Mouse (Mus musculus) midbrain, embryonic 10.5 days (tissue): ENCODE results near the gene Dgcr6. TPM values are rescaled to one million over a fixed set of nuclear protein-coding genes. Genes with fewer than 3 reads are reported as not detected.
"Not testable (repeated sequence)": the region's sequence is repeated elsewhere in the genome, so short reads cannot be mapped to it uniquely, and the experiment has no call there.

ENCODE experiments used
- DNase-seq: peaks from one replicate; pipeline ENCODE4 v3.0.0-alpha.2; 2017; ENCODE audit warnings: low spot score
- H3K27ac ChIP-seq: fragments of 300-500 bp; sonication (generic); replicated peaks from 2 replicates; pipeline ENCODE4 v1.5.1; 2016; ENCODE audit warnings: mild to moderate bottlenecking
- H3K27me3 ChIP-seq: fragments of 300-500 bp; sonication (generic); 2 replicates; pipeline ENCODE4 v1.6.1; 2016; ENCODE audit warnings: low read depth, mild to moderate bottlenecking; ENCODE audit not compliant: poor library complexity, severe bottlenecking
- H3K36me3 ChIP-seq: fragments of 300-500 bp; sonication (generic); 2 replicates; pipeline ENCODE4 v1.6.1; 2016; ENCODE audit warnings: mild to moderate bottlenecking, moderate library complexity
- H3K4me1 ChIP-seq: fragments of 300-500 bp; sonication (generic); 2 replicates; pipeline ENCODE4 v1.6.1; 2016
- H3K4me3 ChIP-seq: fragments of 300-500 bp; sonication (generic); 2 replicates; pipeline ENCODE4 v1.5.1; 2016; ENCODE audit warnings: mild to moderate bottlenecking, moderate library complexity
- H3K9me3 ChIP-seq: fragments of 300-500 bp; sonication (generic); replicated peaks from 2 replicates; pipeline ENCODE4 v1.6.1; 2016; ENCODE audit warnings: mild to moderate bottlenecking
- WGBS: fragments of 180-500 bp; shearing (Covaris S2); methylation state at CpG from one replicate; pipeline ENCODE4 v1.1.7; 2016; 5-methylcytosine and 5-hydroxymethylcytosine counted together
- polyA plus RNA-seq: library from polyadenylated mRNA; unstranded; fragments of >200 nt; fragmentation: Nextera tagmentation; extraction: Ambion mirVana; gene quantifications from 2 replicates; pipeline ENCODE4 v1.2.1, GENCODE M21; 2016

The Dgcr6 gene
- polyA plus RNA-seq = 158 and 162 TPM in 2 replicates

DNA sequence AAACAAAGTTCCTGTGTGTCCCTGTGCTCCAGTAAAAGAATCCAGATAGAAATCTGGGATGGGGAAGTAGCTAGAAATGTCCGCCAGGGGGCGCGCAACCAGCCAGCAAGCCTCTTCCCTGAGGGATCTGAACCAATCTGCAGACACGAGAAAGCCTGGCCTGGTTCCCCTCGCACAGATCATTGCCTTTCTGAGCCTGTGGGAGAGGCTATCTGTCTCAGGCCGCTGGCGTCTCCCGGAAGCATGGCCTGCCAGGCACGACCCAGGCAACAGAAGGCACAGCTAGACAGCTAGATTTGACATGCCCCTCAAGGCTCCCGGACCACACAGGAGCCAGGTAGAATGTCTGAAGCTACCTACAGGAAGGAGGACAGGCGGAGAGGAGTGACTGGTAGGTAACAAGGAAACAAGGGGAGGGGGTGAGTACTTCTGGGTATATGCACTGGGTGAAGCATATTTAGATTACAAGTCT is at the start of gene Dgcr6:
Gene Dgcr6, plus strand, starts transcription at position 130 of the 472 bp plus-strand sequence.
- 16% methylated on average over 11 of the region's 11 CpGs for WGBS
- 0 out of 2 replicates have a peak, but pooled peaks cover 4% of the 10 kb centered on the region for H3K27me3 ChIP-seq
- H3K4me1 ChIP-seq = peaks cover 3% of the 10 kb centered on the region; the same call in 1 of the 2 replicates
- no peaks in the 10 kb centered on the region for H3K36me3 ChIP-seq
- H3K9me3 ChIP-seq = no peaks in the 10 kb centered on the region
- peak; percentile 86 for DNase-seq
- no peak within 1 kb of the TSS for H3K4me3 ChIP-seq
- H3K27ac ChIP-seq = peak within 1 kb of the TSS; percentile 52; the same call in 1 of the 2 replicates

DNA sequence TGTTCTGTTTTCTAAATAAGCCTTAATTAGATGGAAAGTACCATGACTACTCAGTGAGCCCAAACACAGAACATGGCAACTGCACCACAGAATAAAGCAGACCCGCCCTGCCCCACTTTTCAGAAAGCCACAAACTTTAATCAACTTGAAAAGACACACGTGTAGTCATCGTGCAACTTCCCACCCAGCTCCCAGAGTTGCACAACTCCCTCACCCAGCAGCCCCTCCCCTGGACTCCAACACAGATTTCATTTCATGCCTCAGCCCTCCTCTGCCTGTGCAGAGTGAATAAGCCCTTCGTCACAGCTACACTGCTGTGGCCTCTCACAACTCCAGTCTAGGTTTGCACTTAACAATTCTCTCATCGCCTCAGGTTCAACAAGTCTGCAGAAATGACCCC is 48.1 kb upstream of the Dgcr6 start:
- peaks cover 3% of the 10 kb centered on the region; the same call in 1 of the 2 replicates for H3K4me1 ChIP-seq
- H3K9me3 ChIP-seq = no peaks in the 10 kb centered on the region
- DNase-seq = no peak
- 79% methylated on average over 5 of the region's 5 CpGs for WGBS
- H3K27me3 ChIP-seq = no peaks in the 10 kb centered on the region
- H3K27ac ChIP-seq = no peak overlapping the region
- H3K36me3 ChIP-seq = no peaks in the 10 kb centered on the region
- no peak overlapping the region for H3K4me3 ChIP-seq

DNA sequence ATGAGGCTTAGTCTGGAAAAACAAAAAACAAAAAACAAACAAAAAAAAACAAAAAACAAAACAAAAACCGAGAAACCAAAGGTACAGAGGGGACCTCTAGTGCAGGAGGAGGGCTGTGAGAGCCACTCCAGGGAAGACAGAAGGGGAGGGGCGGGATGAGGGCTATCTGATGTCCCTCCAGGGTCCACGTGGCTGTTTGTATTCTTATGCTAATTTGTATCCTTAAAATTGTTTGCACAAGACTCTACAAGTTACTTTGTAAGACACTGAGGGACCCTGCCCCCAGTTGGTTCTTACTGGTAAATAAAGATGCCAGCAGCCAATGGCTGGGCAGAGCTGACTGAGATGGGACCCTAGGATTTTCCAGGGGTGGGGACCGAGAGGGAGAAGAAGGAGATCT is 45.6 kb upstream of the Dgcr6 start:
- Histone ChIP-seq H3K4me1 (peaks cover 3% of the 10 kb centered on the region; the same call in 1 of the 2 replicates), H3K27me3 (no peaks in the 10 kb centered on the region), H3K9me3 (no peaks in the 10 kb centered on the region), H3K27ac (no peak overlapping the region), H3K4me3 (no peak overlapping the region), H3K36me3 (no peaks in the 10 kb centered on the region)
- no peak for DNase-seq
- WGBS = 46% methylated on average over 4 of the region's 4 CpGs

DNA sequence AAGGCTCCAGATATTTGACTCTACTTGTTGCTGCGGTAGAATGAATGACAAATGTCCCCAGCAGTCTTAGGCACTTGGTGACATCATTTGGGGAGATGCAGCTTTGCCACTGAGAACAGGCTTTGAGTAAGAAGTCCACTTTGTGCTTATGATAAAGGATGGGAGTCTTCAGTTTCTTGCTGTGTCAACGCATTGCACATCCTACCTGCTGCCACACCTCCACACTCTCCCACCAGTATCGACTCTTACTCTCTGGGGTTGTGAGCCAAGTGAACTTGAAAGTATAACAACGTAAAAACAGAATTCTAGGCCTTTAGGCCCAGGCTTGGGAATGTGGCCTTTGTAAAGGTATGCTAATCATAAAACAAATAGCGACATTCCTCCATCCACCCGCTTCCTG is 41.6 kb upstream of the Dgcr6 start:
- peaks cover 2% of the 10 kb centered on the region; the same call in 1 of the 2 replicates for H3K9me3 ChIP-seq
- no peak overlapping the region for H3K27ac ChIP-seq
- H3K4me3 ChIP-seq = no peak overlapping the region
- 73% methylated on average over 6 of the region's 6 CpGs for WGBS
- H3K27me3 ChIP-seq = no peaks in the 10 kb centered on the region
- no peaks in the 10 kb centered on the region for H3K36me3 ChIP-seq
- H3K4me1 ChIP-seq = peaks cover 3% of the 10 kb centered on the region; the same call in 1 of the 2 replicates
- no peak for DNase-seq

DNA sequence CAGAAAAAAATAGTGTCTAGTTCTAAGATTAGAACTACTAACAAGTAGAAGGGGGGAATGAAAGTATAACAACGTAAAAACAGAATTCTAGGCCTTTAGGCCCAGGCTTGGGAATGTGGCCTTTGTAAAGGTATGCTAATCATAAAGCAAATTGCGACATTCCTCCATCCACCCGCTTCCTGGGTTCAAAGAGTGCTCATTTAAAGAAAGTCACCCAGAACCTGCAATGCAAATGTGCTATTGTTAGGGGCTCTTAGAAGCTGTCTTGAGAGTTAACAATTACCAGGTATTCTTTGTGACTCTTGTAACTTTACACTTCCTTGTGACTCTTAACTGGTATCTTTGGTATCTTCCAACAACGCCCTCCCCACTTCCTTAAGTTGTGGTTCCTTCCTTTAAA is 36.2 kb upstream of the Dgcr6 start:
- not testable (repeated sequence) for H3K36me3 ChIP-seq, H3K27ac ChIP-seq, H3K4me1 ChIP-seq, H3K9me3 ChIP-seq, DNase-seq, H3K4me3 ChIP-seq, H3K27me3 ChIP-seq
- 72% methylated on average over 4 of the region's 4 CpGs for WGBS

DNA sequence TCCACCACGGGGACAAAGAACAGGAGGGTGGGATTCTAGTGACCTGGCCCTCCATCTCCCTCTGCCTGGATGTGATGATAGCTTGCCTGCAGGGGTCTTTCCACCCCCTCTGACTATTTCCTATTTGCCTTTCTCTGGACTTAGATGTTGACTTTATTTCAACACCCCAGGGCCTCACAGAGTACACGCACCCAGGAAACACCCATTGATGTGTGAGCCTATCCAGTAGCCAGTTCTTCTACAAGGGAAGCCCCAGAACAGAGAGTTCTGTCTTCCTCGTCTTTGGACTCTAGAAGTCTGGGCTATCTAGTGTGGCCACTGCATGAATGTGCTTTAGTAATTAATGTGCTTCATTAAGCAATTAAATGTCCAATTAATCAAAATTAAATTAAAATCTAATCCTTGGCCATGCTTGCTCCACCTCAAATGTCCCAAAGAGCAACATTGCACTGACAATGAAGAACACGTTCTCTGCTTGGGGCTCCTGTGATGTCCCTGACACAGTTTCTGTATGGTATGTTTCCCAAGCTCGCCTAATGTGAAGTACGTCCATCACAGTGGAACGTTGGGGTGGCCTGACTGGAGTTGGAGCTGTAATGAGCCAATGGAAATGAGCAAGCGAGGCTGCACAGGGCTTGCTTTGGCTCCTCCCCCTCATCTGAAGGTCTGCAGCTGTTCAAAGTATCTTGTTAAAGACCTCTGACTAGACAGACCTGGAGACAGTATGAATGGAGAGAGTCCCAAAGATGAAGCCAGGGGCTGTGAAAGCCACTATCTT is 29.7 kb upstream of the Dgcr6 start:
- H3K4me3 ChIP-seq = no peak overlapping the region

DNA sequence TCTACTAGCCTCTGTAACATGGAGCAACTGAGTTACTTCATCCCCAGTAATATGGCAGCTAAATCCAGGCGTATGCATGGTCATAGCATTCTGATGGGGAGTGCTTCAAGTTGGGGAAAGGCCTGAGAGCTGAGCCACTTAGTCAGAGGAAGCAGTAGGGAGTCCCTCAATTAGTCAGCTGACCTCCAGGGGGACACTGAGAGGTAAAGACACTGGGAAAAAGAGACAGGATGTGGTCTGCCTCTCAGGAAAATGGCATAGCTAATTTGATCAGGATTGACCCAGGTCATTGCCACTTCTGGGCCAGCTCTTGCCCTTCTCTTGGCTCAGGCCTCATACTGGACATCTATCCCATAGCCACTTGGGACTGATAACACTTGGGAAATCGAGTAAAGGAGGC is 25.3 kb upstream of the Dgcr6 start:
- H3K27me3 ChIP-seq = no peaks in the 10 kb centered on the region
- no peaks in the 10 kb centered on the region for H3K9me3 ChIP-seq
- no peak overlapping the region for H3K4me3 ChIP-seq
- no peaks in the 10 kb centered on the region for H3K4me1 ChIP-seq
- 73% methylated on average over 2 of the region's 2 CpGs for WGBS
- no peak for DNase-seq
- no peaks in the 10 kb centered on the region for H3K36me3 ChIP-seq
- H3K27ac ChIP-seq = no peak overlapping the region

More for the DNA sequence above, 29.7 kb upstream of the Dgcr6 start:
- Histone ChIP-seq H3K9me3 (no peaks in the 10 kb centered on the region), H3K27ac (no peak overlapping the region), H3K27me3 (no peaks in the 10 kb centered on the region), H3K36me3 (no peaks in the 10 kb centered on the region), H3K4me1 (no peaks in the 10 kb centered on the region)
- no peak for DNase-seq
- WGBS = 83% methylated on average over 8 of the region's 8 CpGs

DNA sequence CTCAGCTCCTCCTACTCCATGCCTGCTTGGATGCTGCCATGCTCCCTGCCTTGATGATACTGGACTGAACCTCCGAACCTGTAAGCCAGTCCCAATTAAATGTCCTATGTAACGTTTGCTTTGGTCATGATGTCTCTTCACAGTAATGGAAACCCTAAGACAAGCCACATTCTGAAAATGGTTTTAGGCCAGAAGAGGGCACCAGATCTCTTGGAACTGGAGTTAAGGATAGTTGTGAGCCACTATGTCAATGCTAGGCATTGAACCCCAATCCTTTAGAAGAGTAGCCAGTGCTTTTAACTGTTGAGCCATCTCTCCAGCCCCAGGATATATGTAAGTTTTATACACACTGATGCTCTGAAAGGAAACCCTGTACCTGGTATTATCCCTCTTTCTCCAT is 20.9 kb upstream of the Dgcr6 start:
- Histone ChIP-seq H3K36me3 (no peaks in the 10 kb centered on the region), H3K27me3 (no peaks in the 10 kb centered on the region), H3K4me3 (no peak overlapping the region), H3K4me1 (0 out of 2 replicates have a peak, but pooled peaks cover 3% of the 10 kb centered on the region), H3K27ac (no peak overlapping the region), H3K9me3 (no peaks in the 10 kb centered on the region)
- WGBS = 47% methylated on average over 2 of the region's 2 CpGs
- DNase-seq = no peak

DNA sequence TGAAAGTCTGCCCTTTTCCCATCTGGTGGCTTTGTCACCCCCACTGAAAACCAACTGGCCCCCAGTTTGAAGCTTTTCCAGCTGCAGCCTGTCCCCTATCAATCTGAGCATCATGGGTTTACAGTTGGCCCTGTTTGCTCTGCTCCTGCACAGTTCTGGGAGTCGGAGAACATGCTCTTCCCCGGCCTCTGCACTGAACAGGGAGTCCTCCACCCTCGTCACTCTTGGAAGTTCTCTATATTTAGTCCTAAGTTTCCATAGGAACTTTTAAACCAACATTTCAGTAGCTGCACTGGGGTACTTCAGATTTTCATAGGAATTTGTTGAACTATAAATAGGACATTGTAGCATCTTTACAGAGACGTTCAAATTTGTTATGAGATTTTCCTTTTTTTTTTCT is 19.4 kb upstream of the Dgcr6 start:
- DNase-seq = no peak
- 82% methylated on average over 4 of the region's 4 CpGs for WGBS
- no peaks in the 10 kb centered on the region for H3K36me3 ChIP-seq
- no peak overlapping the region for H3K4me3 ChIP-seq
- no peaks in the 10 kb centered on the region for H3K27me3 ChIP-seq
- H3K9me3 ChIP-seq = no peaks in the 10 kb centered on the region
- 0 out of 2 replicates have a peak, but pooled peaks cover 3% of the 10 kb centered on the region for H3K4me1 ChIP-seq
- H3K27ac ChIP-seq = no peak overlapping the region

DNA sequence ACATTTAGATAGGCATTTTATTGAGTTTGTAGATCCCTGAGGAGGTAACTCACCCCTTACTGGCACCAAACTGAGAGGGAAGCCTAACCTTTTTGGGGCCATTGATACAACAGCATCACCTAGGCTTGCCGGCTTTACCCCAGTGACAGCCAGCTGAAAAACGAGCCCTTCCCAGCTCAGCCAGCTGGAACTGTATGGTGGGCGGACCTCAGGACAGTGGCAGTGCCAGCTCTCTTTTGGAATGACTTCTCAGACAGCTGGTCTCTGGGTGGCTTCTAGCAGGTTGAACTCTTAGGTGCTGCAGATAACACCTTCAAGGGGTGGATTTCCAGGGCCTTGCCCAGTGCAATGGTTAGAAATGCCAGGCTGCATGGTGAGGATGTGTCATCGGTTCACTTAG is 18.4 kb upstream of the Dgcr6 start:
- WGBS = 84% methylated on average over 4 of the region's 4 CpGs
- H3K36me3 ChIP-seq = no peaks in the 10 kb centered on the region
- H3K4me3 ChIP-seq = no peak overlapping the region
- no peak overlapping the region for H3K27ac ChIP-seq
- H3K27me3 ChIP-seq = no peaks in the 10 kb centered on the region
- no peak for DNase-seq
- 0 out of 2 replicates have a peak, but pooled peaks cover 3% of the 10 kb centered on the region for H3K4me1 ChIP-seq
- no peaks in the 10 kb centered on the region for H3K9me3 ChIP-seq

DNA sequence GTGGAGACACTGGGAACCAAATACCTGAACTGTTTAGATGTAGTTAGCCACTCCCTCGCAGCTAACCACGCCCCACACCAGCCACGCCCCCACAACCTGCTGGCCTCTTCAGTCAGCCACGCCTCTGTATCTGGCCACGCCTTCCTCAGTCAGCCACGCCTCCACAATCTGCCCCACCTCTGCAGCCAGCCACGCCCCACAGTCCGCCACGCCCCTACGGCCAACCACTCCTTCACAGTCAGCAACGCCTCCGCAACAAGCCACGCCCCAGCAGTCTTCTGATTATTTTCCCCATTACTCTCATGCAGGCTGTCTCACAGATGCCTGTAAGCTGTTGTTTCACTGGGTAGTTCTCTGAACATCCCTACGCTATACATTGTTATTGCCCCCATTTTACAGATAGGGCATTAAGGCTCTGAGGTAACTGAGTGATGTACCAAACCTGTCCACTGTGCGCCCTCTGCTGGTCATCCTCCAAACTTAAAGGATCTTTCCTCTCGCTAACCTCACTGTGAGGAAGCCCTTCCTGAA is 16.2 kb upstream of the Dgcr6 start:
- Histone ChIP-seq H3K4me3 (no peak overlapping the region), H3K9me3 (no peaks in the 10 kb centered on the region), H3K27me3 (no peaks in the 10 kb centered on the region), H3K4me1 (0 out of 2 replicates have a peak, but pooled peaks cover 3% of the 10 kb centered on the region), H3K27ac (no peak overlapping the region), H3K36me3 (no peaks in the 10 kb centered on the region)
- WGBS = 20% methylated on average over 16 of the region's 16 CpGs
- peak; percentile 46 for DNase-seq

DNA sequence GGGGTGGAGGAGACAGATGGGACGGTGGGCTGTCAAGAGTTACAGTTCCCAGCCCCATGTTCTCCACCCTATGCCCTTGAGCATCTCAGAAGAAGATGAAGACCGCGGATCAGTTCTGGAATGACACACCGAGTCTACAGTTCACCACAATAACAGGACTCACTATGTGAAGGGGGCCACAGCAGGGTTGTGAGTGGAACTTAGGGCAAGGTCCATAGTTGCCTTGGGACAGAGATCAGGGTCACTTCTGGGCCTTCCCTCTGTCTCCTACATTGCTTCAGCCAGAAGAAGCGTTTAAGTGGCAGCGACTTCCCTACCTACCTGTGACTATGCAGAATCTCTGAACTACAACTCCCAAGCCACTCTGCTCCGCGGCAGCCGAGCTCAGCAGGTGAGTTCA is 15.6 kb upstream of the Dgcr6 start:
- H3K27ac ChIP-seq = no peak overlapping the region
- H3K4me1 ChIP-seq = 0 out of 2 replicates have a peak, but pooled peaks cover 3% of the 10 kb centered on the region
- no peak for DNase-seq
- no peaks in the 10 kb centered on the region for H3K27me3 ChIP-seq
- no peaks in the 10 kb centered on the region for H3K36me3 ChIP-seq
- H3K4me3 ChIP-seq = no peak overlapping the region
- 55% methylated on average over 9 of the region's 9 CpGs for WGBS
- no peaks in the 10 kb centered on the region; the same call in 1 of the 2 replicates for H3K9me3 ChIP-seq

DNA sequence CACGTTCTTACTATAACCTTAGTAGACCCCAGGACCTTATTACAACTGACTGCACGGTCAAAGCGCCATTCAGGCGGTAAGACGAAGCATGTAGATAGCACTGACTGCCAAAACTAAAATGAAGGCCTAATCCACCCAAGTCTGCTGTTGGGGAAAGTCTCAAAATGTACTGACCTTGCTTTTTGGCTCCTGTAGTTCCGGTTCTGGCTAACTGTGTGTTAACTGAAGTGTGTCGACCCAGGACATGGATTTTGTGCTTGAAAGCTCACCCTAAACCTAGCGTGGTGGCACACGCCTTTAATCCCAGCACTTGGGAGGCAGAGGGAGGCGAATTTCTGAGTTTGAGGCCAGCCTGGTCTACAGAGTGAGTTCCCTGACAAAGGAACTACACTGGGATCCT is 7.7 kb upstream of the Dgcr6 start:
- no peak overlapping the region for H3K4me3 ChIP-seq
- WGBS = 82% methylated on average over 10 of the region's 10 CpGs
- no peaks in the 10 kb centered on the region for H3K36me3 ChIP-seq
- H3K27me3 ChIP-seq = no peaks in the 10 kb centered on the region
- no peaks in the 10 kb centered on the region; the same call in 1 of the 2 replicates for H3K9me3 ChIP-seq
- no peak for DNase-seq
- H3K27ac ChIP-seq = no peak overlapping the region
- H3K4me1 ChIP-seq = no peaks in the 10 kb centered on the region
